Mouse (Mus musculus) MEL (cell line): ENCODE measurements around the gene Mmd. TPM values are rescaled to one million over a fixed set of nuclear protein-coding genes. Genes with fewer than 3 reads are reported as not detected.
A peak's percentile ranks its signal among the peaks of the same experiment; 100 is the strongest.

ENCODE experiments used
- DNase-seq: peaks from one replicate; pipeline ENCODE4 v3.0.0; 2011; ENCODE audit warnings: low read depth, low spot score
- H3K27ac ChIP-seq: 2 replicates; pipeline ENCODE4 v1.5.1; 2012; ENCODE audit warnings: low read depth, mild to moderate bottlenecking, control low read depth, low read length, moderate library complexity; ENCODE audit not compliant: control insufficient read depth
- H3K27me3 ChIP-seq, 2 experiments: fragments of 150-350 bp in 1 of 2; sonication (generic) in 1 of 2; 2 replicates each; pipeline ENCODE4 v1.6.1; 2012; ENCODE audit warnings: low read length in 2 of 2, mild to moderate bottlenecking in 2 of 2, improper control_type of control experiment in 1 of 2, moderate library complexity in 1 of 2; ENCODE audit not compliant: insufficient read depth in 2 of 2, control insufficient read depth in 1 of 2
- H3K36me3 ChIP-seq, 2 experiments: 2 replicates each; pipeline ENCODE4 v1.6.1; 2012 to 2014; ENCODE audit warnings: low read length in 2 of 2, improper control_type of control experiment in 1 of 2, inconsistent platforms in 1 of 2, mild to moderate bottlenecking in 1 of 2; ENCODE audit not compliant: insufficient read depth in 2 of 2, control insufficient read depth in 1 of 2
- H3K4me1 ChIP-seq, 2 experiments: fragments of 150-350 bp in 1 of 2; sonication (generic) in 1 of 2; 2 replicates each; pipeline ENCODE4 v1.6.1; 2012; ENCODE audit warnings: low read length in 2 of 2, improper control_type of control experiment in 1 of 2, mild to moderate bottlenecking in 1 of 2; ENCODE audit not compliant: insufficient read depth in 2 of 2, control insufficient read depth in 1 of 2
- H3K4me3 ChIP-seq, 2 experiments: fragments of 150-350 bp in 1 of 2; sonication (generic) in 1 of 2; 2 replicates each; pipeline ENCODE4 v1.5.1; 2012; ENCODE audit warnings: low read depth in 2 of 2, low read length in 2 of 2, mild to moderate bottlenecking in 2 of 2, moderate library complexity in 2 of 2, control low read depth in 1 of 2, improper control_type of control experiment in 1 of 2; ENCODE audit not compliant: control insufficient read depth in 1 of 2, insufficient read depth in 1 of 2
- H3K79me2 ChIP-seq: 2 replicates; pipeline ENCODE4 v1.6.1; 2012; ENCODE audit warnings: mild to moderate bottlenecking, low read length, moderate library complexity; ENCODE audit not compliant: control insufficient read depth, poor library complexity, insufficient read depth
- H3K9ac ChIP-seq: 2 replicates; pipeline ENCODE4 v1.6.1; 2012; ENCODE audit warnings: low read depth, mild to moderate bottlenecking, control low read depth, low read length, moderate library complexity; ENCODE audit not compliant: control insufficient read depth, poor library complexity, severe bottlenecking
- H3K9me3 ChIP-seq: fragments of 150-350 bp; sonication (generic); replicated peaks from 2 replicates; pipeline ENCODE4 v1.6.1; 2012; ENCODE audit warnings: mild to moderate bottlenecking, low read length, improper control_type of control experiment, moderate library complexity; ENCODE audit not compliant: insufficient read depth
- BHLHE40 ChIP-seq: IDR thresholded peaks from 2 replicates; pipeline ENCODE4 v1.6.1; 2012; ENCODE audit warnings: low read depth, mild to moderate bottlenecking, inconsistent platforms, low read length, improper control_type of control experiment, borderline replicate concordance
- CHD2 ChIP-seq: IDR thresholded peaks from 2 replicates; pipeline ENCODE4 v1.6.1; 2011; ENCODE audit warnings: low read length, improper control_type of control experiment
- ELF1 ChIP-seq: IDR thresholded peaks from 2 replicates; pipeline ENCODE4 v1.6.1; 2014; ENCODE audit warnings: low read depth, mild to moderate bottlenecking, inconsistent platforms, low read length, improper control_type of control experiment, moderate library complexity
- EP300 ChIP-seq, 2 experiments: IDR thresholded peaks; 2 replicates each; pipeline ENCODE4 v1.6.1; 2011; ENCODE audit warnings: improper control_type of control experiment in 2 of 2, low read length in 2 of 2, low read depth in 1 of 2, mild to moderate bottlenecking in 1 of 2
- GABPA ChIP-seq: IDR thresholded peaks from 2 replicates; pipeline ENCODE4 v1.6.1; 2012; ENCODE audit warnings: low read depth, mild to moderate bottlenecking, inconsistent platforms, low read length, improper control_type of control experiment, moderate library complexity
- HCFC1 ChIP-seq: IDR thresholded peaks from 2 replicates; pipeline ENCODE4 v1.6.1; 2012; ENCODE audit warnings: low read depth, mild to moderate bottlenecking, inconsistent platforms, low read length, improper control_type of control experiment, moderate library complexity
- KAT2A ChIP-seq: conservative IDR thresholded peaks from 2 replicates; pipeline ENCODE4 v1.6.1; 2012; ENCODE audit warnings: low read depth, low read length, improper control_type of control experiment, inconsistent platforms
- MAFK ChIP-seq: IDR thresholded peaks from 2 replicates; pipeline ENCODE4 v1.6.1; 2011; ENCODE audit warnings: low read depth, mild to moderate bottlenecking, low read length, improper control_type of control experiment, borderline replicate concordance
- MAX ChIP-seq: IDR thresholded peaks from 2 replicates; pipeline ENCODE4 v1.6.1; 2011; ENCODE audit warnings: low read length, improper control_type of control experiment
- MAZ ChIP-seq: IDR thresholded peaks from 2 replicates; pipeline ENCODE4 v1.6.1; 2012; ENCODE audit warnings: low read depth, mild to moderate bottlenecking, inconsistent platforms, low read length, improper control_type of control experiment
- MEF2A ChIP-seq: IDR thresholded peaks from 2 replicates; pipeline ENCODE4 v1.6.1; 2014; ENCODE audit warnings: low read depth, mild to moderate bottlenecking, inconsistent platforms, low read length, improper control_type of control experiment; ENCODE audit not compliant: poor library complexity, insufficient replicate concordance, severe bottlenecking; ENCODE audit errors: extremely low read depth
- MYB ChIP-seq: IDR thresholded peaks from 2 replicates; pipeline ENCODE4 v1.6.1; 2011; ENCODE audit warnings: mild to moderate bottlenecking, low read depth, low read length, improper control_type of control experiment
- NRF1 ChIP-seq: IDR thresholded peaks from 2 replicates; pipeline ENCODE4 v1.6.1; 2014; ENCODE audit warnings: low read depth, mild to moderate bottlenecking, inconsistent platforms, low read length, improper control_type of control experiment, moderate library complexity; ENCODE audit not compliant: poor library complexity, insufficient read depth, severe bottlenecking
- POLR2A ChIP-seq, 2 experiments: IDR thresholded peaks; 2 replicates each; pipeline ENCODE4 v1.6.1; 2011 to 2012; ENCODE audit warnings: low read length in 2 of 2, mild to moderate bottlenecking in 2 of 2, control low read depth in 1 of 2, improper control_type of control experiment in 1 of 2, low read depth in 1 of 2, moderate library complexity in 1 of 2; ENCODE audit not compliant: control insufficient read depth in 1 of 2, insufficient read depth in 1 of 2, poor library complexity in 1 of 2
- POLR2AphosphoS2 ChIP-seq: IDR thresholded peaks from 2 replicates; pipeline ENCODE4 v1.6.1; 2011; ENCODE audit warnings: low read length, improper control_type of control experiment
- POLR2AphosphoS5 ChIP-seq: IDR thresholded peaks from 2 replicates; pipeline ENCODE4 v1.6.1; 2012; ENCODE audit warnings: low read depth, borderline replicate concordance, mild to moderate bottlenecking, inconsistent platforms, low read length, moderate library complexity, mixed read lengths
- SMC3 ChIP-seq: IDR thresholded peaks from 2 replicates; pipeline ENCODE4 v1.6.1; 2011; ENCODE audit warnings: low read depth, low read length, improper control_type of control experiment
- TBP ChIP-seq: IDR thresholded peaks from 2 replicates; pipeline ENCODE4 v1.8.0; 2011; ENCODE audit warnings: low read depth, low read length, improper control_type of control experiment
- USF2 ChIP-seq, 2 experiments: IDR thresholded peaks; 2 replicates each; pipeline ENCODE4 v1.6.1; 2011 to 2012; ENCODE audit warnings: improper control_type of control experiment in 2 of 2, low read length in 2 of 2, borderline replicate concordance in 1 of 2, inconsistent platforms in 1 of 2, low read depth in 1 of 2, mild to moderate bottlenecking in 1 of 2; ENCODE audit not compliant: insufficient read depth in 1 of 2
- polyA plus RNA-seq, 2 experiments: library from polyadenylated mRNA; stranded (reverse) in 1 of 2; unstranded in 1 of 2; fragments of >175 nt in 1 of 2; fragments of >200 nt in 1 of 2; gene quantifications; 2 replicates each; pipeline versions ENCODE4 v1.2.1 to v1.2.4; 2012; ENCODE audit warnings: low replicate concordance in 2 of 2, low read depth in 1 of 2; ENCODE audit not compliant: insufficient read length in 2 of 2, insufficient read depth in 1 of 2, missing spikeins in 1 of 2
- total RNA-seq: library from RNA; depleted of rRNA; stranded (reverse); fragments of 300-350 nt; gene quantifications from 2 replicates; pipeline ENCODE4 v1.2.3, GENCODE M21; 2012

Gene Mmd
- total and polyA plus RNA-seq, 3 experiments = 7.4 to 15.5 TPM; not detected in 1

DNA sequence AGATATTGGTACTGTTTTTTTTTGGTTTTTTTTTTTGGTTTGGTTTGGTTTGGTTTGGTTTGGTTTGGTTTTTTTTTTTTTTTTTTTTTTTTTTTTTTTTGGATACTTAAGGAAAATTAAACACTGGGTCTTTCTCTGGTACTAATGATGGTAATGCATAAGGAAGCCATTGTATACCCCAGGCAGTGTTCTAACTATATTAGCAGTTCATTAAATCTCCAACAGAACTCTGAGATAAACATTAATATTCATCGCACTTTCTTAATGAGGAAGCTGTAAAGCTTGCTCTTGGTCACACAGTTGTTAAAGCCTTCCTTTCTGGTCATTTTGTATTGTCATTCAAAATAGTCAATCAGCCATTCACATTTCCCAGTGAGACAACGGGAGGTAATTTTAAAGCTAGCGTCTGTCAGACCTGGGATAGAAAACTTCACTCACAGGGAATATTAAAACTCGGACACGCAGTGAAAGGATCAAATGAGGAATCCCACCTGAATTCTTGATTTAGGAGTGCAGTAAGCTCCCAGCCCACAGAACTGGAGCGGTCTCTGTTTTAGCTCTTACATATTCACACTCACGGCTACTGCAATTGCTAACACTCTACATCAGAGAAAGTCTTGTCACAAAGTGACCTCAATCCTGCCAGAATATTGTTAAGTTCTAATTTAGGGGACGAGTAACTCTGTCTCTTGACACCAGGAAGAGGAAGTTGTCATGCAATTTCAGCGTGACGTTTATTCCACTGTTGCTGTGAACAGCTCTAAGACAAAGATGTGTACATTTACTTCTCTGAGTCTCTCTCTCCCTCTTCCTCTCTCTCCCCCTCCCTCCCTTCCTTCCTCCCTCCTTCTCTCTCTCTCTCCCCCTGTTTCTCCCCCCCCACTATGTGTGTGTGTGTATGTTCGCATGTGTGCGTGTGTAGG is 22.0 kb upstream of the Mmd start:
- no peak overlapping the region for H3K27ac ChIP-seq
- H3K79me2 ChIP-seq = no peaks in the 10 kb centered on the region
- no peak overlapping the region for H3K4me3 ChIP-seq
- H3K36me3 ChIP-seq = peaks cover 0 to 20% of the 10 kb centered on the region in 2 experiments; a peak in 2 of 4 replicates
- peak; percentile 54 for DNase-seq
- peaks cover 7 to 40% of the 10 kb centered on the region in 2 experiments; a peak in 3 of 4 replicates for H3K4me1 ChIP-seq
- H3K9me3 ChIP-seq = no peaks in the 10 kb centered on the region
- H3K27me3 ChIP-seq = no peaks in the 10 kb centered on the region
- TF ChIP-seq USF2 (IDR thresholded peaks at IDR 0.05; ENCODE audit: borderline replicate concordance in 1 of 2, insufficient read depth in 1 of 2, low read depth in 1 of 2, low read length in 2 of 2) (no peak), POLR2AphosphoS5 (no peak), POLR2AphosphoS2 (no peak), ELF1 (peak; percentile 45; the same call in 1 of the 2 replicates), POLR2A (IDR thresholded peaks at IDR 0.05; ENCODE audit: control insufficient read depth in 1 of 2, insufficient read depth in 1 of 2, low read depth in 1 of 2, low read length in 2 of 2, poor library complexity in 1 of 2) (no peak)
- H3K9ac ChIP-seq = no peak overlapping the region

- H3K36me3 ChIP-seq = peaks cover 0 to 20% of the 10 kb centered on the region in 2 experiments; a peak in 2 of 4 replicates
- H3K27me3 ChIP-seq = peaks cover 1 to 2% of the 10 kb centered on the region in 2 experiments; a peak in 2 of 4 replicates
- no peak overlapping the region for H3K4me3 ChIP-seq
- H3K9ac ChIP-seq = no peak overlapping the region
- TF ChIP-seq TBP (no peak), POLR2A (IDR thresholded peaks at IDR 0.05; ENCODE audit: control insufficient read depth in 1 of 2, insufficient read depth in 1 of 2, low read depth in 1 of 2, low read length in 2 of 2, poor library complexity in 1 of 2) (no peak), EP300 (IDR thresholded peaks at IDR 0.05; ENCODE audit: low read depth in 1 of 2, low read length in 2 of 2) (no peak), BHLHE40 (no peak), GABPA (no peak), USF2 (IDR thresholded peaks at IDR 0.05; ENCODE audit: borderline replicate concordance in 1 of 2, insufficient read depth in 1 of 2, low read depth in 1 of 2, low read length in 2 of 2) (no peak), NRF1 (no peak), MEF2A (no peak), KAT2A (no peak), MAFK (no peak), ELF1 (no peak), MAZ (no peak), CHD2 (no peak), HCFC1 (no peak), MAX (no peak), MYB (no peak), SMC3 (no peak)
- TF ChIP-seq, all 39 proteins: peak for 0
- no peaks in the 10 kb centered on the region for H3K9me3 ChIP-seq
- peaks cover 7 to 38% of the 10 kb centered on the region in 2 experiments; a peak in 3 of 4 replicates for H3K4me1 ChIP-seq
- no peak for DNase-seq
- H3K79me2 ChIP-seq = no peaks in the 10 kb centered on the region
- H3K27ac ChIP-seq = no peak overlapping the region
Measured at GRCm38 (mm10) chr11:90228251-90228949, 20.9 kb upstream of the Mmd start.
